In genomic region chr8:30732585-30733253, GRCm38 (mm10) we compare ENCODE assay signal across 22 mouse cellular contexts.
DNase-seq lines count a peak whose midpoint lies in the region; ATAC-seq and TF ChIP-seq lines count a peak whose summit lies in the region.
"Had no signal": no experiment of that assay in that cellular context is flagged by ENCODE, and none has a peak within 500 bp of the region (broad histone marks: within the 10 kb centered on the region; RNA-seq: fewer than 3 reads in every experiment).

No protein-coding gene starts in this region.

- no peak for TF ChIP-seq CTCF in brain, embryonic 14.5 days (IDR thresholded peaks at IDR 0.05; ENCODE audit: borderline replicate concordance, extremely low read depth, insufficient read depth, insufficient read length)
- no peak for TF ChIP-seq CTCF in gastrocnemius, adult 2 months (IDR thresholded peaks at IDR 0.05)

- intact Hi-C loops in gastrocnemius, adult 2 months (cut with DNase I): no loop called here

- 41% methylated on average over 11 of the region's 11 CpGs for WGBS in forebrain, embryonic 11.5 days
- 61% methylated on average over 11 of the region's 11 CpGs for WGBS in forebrain, embryonic 10.5 days
- 32% methylated on average over 11 of the region's 11 CpGs for WGBS in forebrain, embryonic 14.5 days
- WGBS in midbrain, embryonic 14.5 days: 38% methylated on average over 11 of the region's 11 CpGs

- H3K4me3 ChIP-seq in forebrain, embryonic 11.5 days (ENCODE audit: low read depth, low read length): no peak overlapping the region
- H3K4me3 ChIP-seq in forebrain, embryonic 10.5 days: no peak overlapping the region
- no peak overlapping the region for H3K4me3 ChIP-seq in forebrain, embryonic 14.5 days (ENCODE audit: low read depth, low read length)
- no peak overlapping the region for H3K4me3 ChIP-seq in midbrain, embryonic 14.5 days (replicated peaks; ENCODE audit: low read depth, low read length)
- H3K4me3 ChIP-seq in gastrocnemius, adult 2 months: no peak overlapping the region
- H3K4me3 ChIP-seq: heart, embryonic 10.5 days; hindbrain, embryonic 15.5 days; layer of hippocampus, adult 2 months; neural tube, embryonic 13.5 days had no signal

- H3K9me3 ChIP-seq in forebrain, embryonic 11.5 days (ENCODE audit: control insufficient read depth, low read length): no peaks in the 10 kb centered on the region
- H3K9me3 ChIP-seq in forebrain, embryonic 10.5 days: no peaks in the 10 kb centered on the region
- no peaks in the 10 kb centered on the region for H3K9me3 ChIP-seq in forebrain, embryonic 14.5 days (replicated peaks; ENCODE audit: control insufficient read depth, low read length)
- no peaks in the 10 kb centered on the region for H3K9me3 ChIP-seq in midbrain, embryonic 14.5 days (ENCODE audit: control insufficient read depth, low read length)
- H3K9me3 ChIP-seq: heart, embryonic 10.5 days; hindbrain, embryonic 15.5 days; neural tube, embryonic 13.5 days had no signal

- H3K4me2 ChIP-seq in forebrain, embryonic 11.5 days (ENCODE audit: low read depth, low read length, severe bottlenecking): no peak overlapping the region
- 0 out of 2 replicates have a peak overlapping the region, but pooled peaks have one; percentile 5 for H3K4me2 ChIP-seq in forebrain, embryonic 14.5 days (ENCODE audit: low read length)
- H3K4me2 ChIP-seq in midbrain, embryonic 14.5 days (ENCODE audit: low read length): no peak overlapping the region
- H3K4me2 ChIP-seq: hindbrain, embryonic 15.5 days; neural tube, embryonic 13.5 days had no signal

- H3K27ac ChIP-seq in forebrain, embryonic 11.5 days (ENCODE audit: low read depth, low read length): no peak overlapping the region
- no peak overlapping the region for H3K27ac ChIP-seq in forebrain, embryonic 10.5 days
- H3K27ac ChIP-seq in forebrain, embryonic 14.5 days (ENCODE audit: low read depth, low read length): peak overlapping the region; percentile 9; the same call in 1 of the 2 replicates
- no peak overlapping the region; the same call in 1 of the 2 replicates for H3K27ac ChIP-seq in midbrain, embryonic 14.5 days (replicated peaks; ENCODE audit: low read depth, low read length)
- no peak overlapping the region for H3K27ac ChIP-seq in gastrocnemius, adult 2 months
- H3K27ac ChIP-seq: heart, embryonic 10.5 days; hindbrain, embryonic 15.5 days; kidney, postnatal 0 days; layer of hippocampus, adult 2 months; neural tube, embryonic 13.5 days had no signal

- no peak for DNase-seq in forebrain, embryonic 11.5 days (ENCODE audit: low spot score)
- no peak for DNase-seq in forebrain, embryonic 10.5 days (ENCODE audit: extremely low spot score, low spot score)
- peak; percentile 79 for DNase-seq in brain, embryonic 14.5 days (ENCODE audit: low read depth)
- peak; percentile 64 for DNase-seq in forebrain, embryonic 14.5 days (ENCODE audit: low spot score)
- peak; percentile 51 for DNase-seq in midbrain, embryonic 14.5 days
- DNase-seq in thymus, postnatal 0 days (ENCODE audit: low spot score): no peak
- no peak for DNase-seq in right cerebral cortex, postnatal 14 days
- DNase-seq in gastrocnemius, adult 2 months: no peak
- DNase-seq: adrenal gland, postnatal 10 days; cerebellum, postnatal 36 days; kidney, adult 18-20 months; liver; liver, postnatal 0 days; lung, postnatal 10 days; thymus, postnatal 4 days had no signal

- no peaks in the 10 kb centered on the region for H3K4me1 ChIP-seq in forebrain, embryonic 11.5 days (replicated peaks; ENCODE audit: control insufficient read depth, insufficient read depth, low read length)
- H3K4me1 ChIP-seq in forebrain, embryonic 10.5 days: peaks cover 23% of the 10 kb centered on the region
- H3K4me1 ChIP-seq in forebrain, embryonic 14.5 days (ENCODE audit: control insufficient read depth, insufficient read depth, low read length): peaks cover 13% of the 10 kb centered on the region
- H3K4me1 ChIP-seq in midbrain, embryonic 14.5 days (ENCODE audit: control insufficient read depth, insufficient read depth, low read length): no peaks in the 10 kb centered on the region
- H3K4me1 ChIP-seq: heart, embryonic 10.5 days; neural tube, embryonic 13.5 days had no signal

- H3K27me3 ChIP-seq in forebrain, embryonic 11.5 days (ENCODE audit: control insufficient read depth, insufficient read depth, low read length): no peaks in the 10 kb centered on the region; the same call in 1 of the 2 replicates
- no peaks in the 10 kb centered on the region for H3K27me3 ChIP-seq in forebrain, embryonic 10.5 days (ENCODE audit: poor library complexity, severe bottlenecking)
- H3K27me3 ChIP-seq in forebrain, embryonic 14.5 days (replicated peaks; ENCODE audit: control insufficient read depth, insufficient read depth, low read length): no peaks in the 10 kb centered on the region
- H3K27me3 ChIP-seq in midbrain, embryonic 14.5 days (ENCODE audit: control insufficient read depth, insufficient read depth, low read length): no peaks in the 10 kb centered on the region
- H3K27me3 ChIP-seq: hindbrain, embryonic 15.5 days; neural tube, embryonic 13.5 days had no signal

- H3K9ac ChIP-seq in forebrain, embryonic 11.5 days (ENCODE audit: low read length): no peak overlapping the region
- no peak overlapping the region for H3K9ac ChIP-seq in forebrain, embryonic 14.5 days (ENCODE audit: low read length)
- H3K9ac ChIP-seq in midbrain, embryonic 14.5 days (replicated peaks; ENCODE audit: low read length): no peak overlapping the region
- H3K9ac ChIP-seq: hindbrain, embryonic 15.5 days; liver, postnatal 0 days; neural tube, embryonic 13.5 days had no signal

- no peaks in the 10 kb centered on the region for H3K36me3 ChIP-seq in forebrain, embryonic 11.5 days (ENCODE audit: control insufficient read depth, insufficient read depth, low read length)
- no peaks in the 10 kb centered on the region for H3K36me3 ChIP-seq in forebrain, embryonic 10.5 days (replicated peaks)
- no peaks in the 10 kb centered on the region for H3K36me3 ChIP-seq in forebrain, embryonic 14.5 days (ENCODE audit: control insufficient read depth, insufficient read depth, low read length)
- H3K36me3 ChIP-seq in midbrain, embryonic 14.5 days (ENCODE audit: control insufficient read depth, insufficient read depth, low read length): no peaks in the 10 kb centered on the region
- H3K36me3 ChIP-seq: G1E; heart, embryonic 10.5 days; hindbrain, embryonic 15.5 days; neural tube, embryonic 13.5 days had no signal

- peak; percentile 79 for ATAC-seq in forebrain, embryonic 11.5 days (replicated peaks; ENCODE audit: low FRiP score)
- peak; percentile 86 for ATAC-seq in forebrain, embryonic 14.5 days
- ATAC-seq in midbrain, embryonic 14.5 days (ENCODE audit: low FRiP score, low TSS enrichment): peak; percentile 65; the same call in 1 of the 2 replicates
- ATAC-seq: activated CD4-positive, CD25-positive, alpha-beta regulatory T cell, adult 4 months; liver, postnatal 0 days had no signal

- no peak for TF ChIP-seq POLR2A in brain, embryonic 14.5 days (IDR thresholded peaks at IDR 0.05; ENCODE audit: borderline replicate concordance, extremely low read depth, insufficient read depth, insufficient read length, poor library complexity, severe bottlenecking)

Comparison
In these comparisons a context has a peak if more than half of its experiments do, and no peak if none do; other contexts are left out.
1. DNase-seq: peak in brain, embryonic 14.5 days (single experiment), forebrain, embryonic 14.5 days (single experiment) and midbrain, embryonic 14.5 days (single experiment); none in forebrain, embryonic 11.5 days (single experiment), forebrain, embryonic 10.5 days (single experiment), thymus, postnatal 0 days (single experiment), right cerebral cortex, postnatal 14 days (single experiment) and gastrocnemius, adult 2 months (single experiment).
2. Peak in every context shown above with its lines, with median percentiles within 50 percentile points of each other: ATAC-seq.